In genomic region chr3:36599773-36600172, GRCm38 (mm10) we compare ENCODE assay signal across 10 mouse cellular contexts. TPM values are rescaled to one million over a fixed set of nuclear protein-coding genes. Genes with fewer than 3 reads are reported as not detected.
DNase-seq lines count a peak whose midpoint lies in the region; ATAC-seq and TF ChIP-seq lines count a peak whose summit lies in the region.
"Not testable (repeated sequence)": the region's sequence is repeated elsewhere in the genome, so short reads cannot be mapped to it uniquely, and the experiment has no call there.
"Had no signal": no experiment of that assay in that cellular context is flagged by ENCODE, and none has a peak within 500 bp of the region (broad histone marks: within the 10 kb centered on the region; RNA-seq: fewer than 3 reads in every experiment).

No protein-coding gene starts in this region.

- not testable (repeated sequence) for H3K4me2 ChIP-seq in intestine, postnatal 0 days (replicated peaks; ENCODE audit: low read depth); lung, embryonic 14.5 days; stomach, postnatal 0 days (replicated peaks; ENCODE audit: low read depth)

- intact Hi-C loops in left cerebral cortex, adult 2 months (cut with DNase I) = not testable (repeated sequence)

- DNase-seq in 416B (ENCODE audit: low read depth) = peak; percentile 38
- not testable (repeated sequence) for DNase-seq in Patski (ENCODE audit: low read depth, low spot score); left cerebral cortex, adult 2 months (ENCODE audit: extremely low spot score in 1 of 2, low spot score in 2 of 2); stomach, postnatal 0 days (ENCODE audit: low spot score)
- DNase-seq in brain, adult 2 months (ENCODE audit: low read depth, low spot score) = peak; percentile 12
- peak; percentile 4 for DNase-seq in lung, embryonic 14.5 days

- not testable (repeated sequence) for H3K9me3 ChIP-seq in ES-Bruce4 (replicated peaks; ENCODE audit: control insufficient read depth, insufficient read depth, low read length, poor library complexity, severe bottlenecking); intestine, postnatal 0 days (ENCODE audit: control insufficient read depth); lung, embryonic 14.5 days (ENCODE audit: low read depth, low read length); stomach, postnatal 0 days (ENCODE audit: control insufficient read depth, low read length)

- not testable (repeated sequence) for H3K4me3 ChIP-seq in ES-Bruce4 (ENCODE audit: low read depth, low read length); intestine, postnatal 0 days (ENCODE audit: low read depth, low read length); left cerebral cortex, adult 2 months; lung, embryonic 14.5 days (ENCODE audit: low read depth, low read length); stomach, postnatal 0 days (ENCODE audit: low read depth, low read length)

- not testable (repeated sequence) for H3K9ac ChIP-seq in ES-Bruce4 (ENCODE audit: low read depth, poor library complexity, severe bottlenecking); intestine, postnatal 0 days (ENCODE audit: low read depth, low read length); lung, embryonic 14.5 days; stomach, postnatal 0 days (ENCODE audit: low read length)

- POLR2A ChIA-PET in Patski (lab: Charles Lee) = not testable (repeated sequence)

- not testable (repeated sequence) for H3K27ac ChIP-seq in ES-Bruce4 (ENCODE audit: insufficient read depth, low read length); intestine, postnatal 0 days (ENCODE audit: low read depth, low read length); left cerebral cortex, adult 2 months; lung, embryonic 14.5 days (ENCODE audit: low read depth); stomach, postnatal 0 days (replicated peaks)

- TF ChIP-seq CTCF in ES-Bruce4 (IDR thresholded peaks at IDR 0.05; ENCODE audit: low read depth, low read length) (peak; percentile 10), Patski (IDR thresholded peaks at IDR 0.05) (peak; percentile 35)
- TF ChIP-seq CTCF in intestine, postnatal 0 days (IDR thresholded peaks at IDR 0.05; ENCODE audit: low read depth) = peak; percentile 41
- TF ChIP-seq CTCF in left cerebral cortex, adult 2 months (IDR thresholded peaks at IDR 0.05) = peak; percentile 17; the same call in 1 of the 2 replicates
- TF ChIP-seq CTCF in lung, embryonic 14.5 days (IDR thresholded peaks at IDR 0.05; ENCODE audit: low read depth) = 0 out of 2 replicates have a peak, but pooled peaks have one; percentile 12
- peak; percentile 29 for TF ChIP-seq CTCF in stomach, postnatal 0 days (IDR thresholded peaks at IDR 0.05; ENCODE audit: low read depth)

- TF ChIP-seq EP300 in ES-Bruce4 (IDR thresholded peaks at IDR 0.05; ENCODE audit: insufficient read depth, low read depth, low read length); stomach, postnatal 0 days (optimal IDR thresholded peaks at IDR 0.05): not testable (repeated sequence)

- H3K4me1 ChIP-seq in ES-Bruce4 (ENCODE audit: control insufficient read depth, insufficient read depth, low read length); intestine, postnatal 0 days (replicated peaks; ENCODE audit: control insufficient read depth, insufficient read depth, low read length); lung, embryonic 14.5 days (ENCODE audit: insufficient read depth); stomach, postnatal 0 days (replicated peaks; ENCODE audit: control insufficient read depth, insufficient read depth): not testable (repeated sequence)

- TF ChIP-seq POLR2A in ES-Bruce4 (IDR thresholded peaks at IDR 0.05; ENCODE audit: insufficient read depth, low read length) = not testable (repeated sequence)

- WGBS in intestine, postnatal 0 days = 88% methylated on average over 8 of the region's 9 CpGs
- WGBS in lung, embryonic 14.5 days = 84% methylated on average over 8 of the region's 9 CpGs
- WGBS in stomach, postnatal 0 days = 93% methylated on average over 9 of the region's 9 CpGs

- in situ Hi-C loops in Patski (cut with MboI; ENCODE audit: low pct_unique_long_range_greater_than_20kb) = not testable (repeated sequence)

- not testable (repeated sequence) for H3K27me3 ChIP-seq in ES-Bruce4 (ENCODE audit: control insufficient read depth, insufficient read depth, low read length, poor library complexity, severe bottlenecking); Patski; intestine, postnatal 0 days (replicated peaks; ENCODE audit: control insufficient read depth, insufficient read depth, low read length); lung, embryonic 14.5 days (ENCODE audit: insufficient read depth, low read length); stomach, postnatal 0 days (ENCODE audit: control insufficient read depth, insufficient read depth, low read length)

- not testable (repeated sequence) for ATAC-seq in Patski; intestine, postnatal 0 days; lung, embryonic 14.5 days (ENCODE audit: insufficient read depth); stomach, postnatal 0 days (ENCODE audit: low FRiP score, low TSS enrichment)

- CTCF ChIA-PET in Patski (lab: Charles Lee) = not testable (repeated sequence)

- H3K36me3 ChIP-seq in ES-Bruce4 (ENCODE audit: control insufficient read depth, insufficient read depth, low read length, poor library complexity, severe bottlenecking); intestine, postnatal 0 days (ENCODE audit: control insufficient read depth, insufficient read depth); lung, embryonic 14.5 days (ENCODE audit: insufficient read depth); stomach, postnatal 0 days (ENCODE audit: control insufficient read depth, insufficient read depth, low read length): not testable (repeated sequence)

RNA-seq across cellular contexts. Expression of gene Bbs7, which starts 13.5 kb away (rescaled TPM):
- 10.3 and 12.7 TPM in 2 replicates for polyA plus RNA-seq in ES-Bruce4 (2011; ENCODE audit: insufficient read depth, insufficient read length, low read depth, missing spikeins)
- 12.3 TPM for polyA plus RNA-seq in Patski (2021)
- 4.5 and 4.8 TPM in 2 replicates for polyA plus RNA-seq in intestine, postnatal 0 days (2015; fragmentation: Nextera tagmentation; extraction: Ambion mirVana)
- total RNA-seq in left cerebral cortex, adult 2 months (2021) = 10 to 100 TPM; 14.1 to 18.5 TPM
- 19.2 and 19.9 TPM in 2 replicates for polyA plus RNA-seq in lung, embryonic 14.5 days (2014; fragmentation: Nextera tagmentation; extraction: Ambion mirVana)
- 5.1 and 5.6 TPM in 2 replicates for polyA plus RNA-seq in stomach, postnatal 0 days (2015; fragmentation: Nextera tagmentation; extraction: Ambion mirVana)
- total RNA-seq: MEL had no signal

RNA-seq across cellular contexts. Expression of gene Ccna2, which starts 27.8 kb away (rescaled TPM):
- 237 and 266 TPM in 2 replicates for polyA plus RNA-seq in ES-Bruce4 (2011; ENCODE audit: insufficient read depth, insufficient read length, low read depth, missing spikeins)
- polyA plus RNA-seq in Patski (2021) = 114 TPM
- 37.4 and 43.3 TPM in 2 replicates for polyA plus RNA-seq in intestine, postnatal 0 days (2015; fragmentation: Nextera tagmentation; extraction: Ambion mirVana)
- total RNA-seq in left cerebral cortex, adult 2 months (2021) = 1 to 10 TPM in 1 of 2 experiments, under 1 TPM in 1; 0.63 to 1.1 TPM
- polyA plus RNA-seq in lung, embryonic 14.5 days (2014; fragmentation: Nextera tagmentation; extraction: Ambion mirVana) = 281 and 285 TPM in 2 replicates
- 33.0 and 40.4 TPM in 2 replicates for polyA plus RNA-seq in stomach, postnatal 0 days (2015; fragmentation: Nextera tagmentation; extraction: Ambion mirVana)
- total RNA-seq: gastrocnemius, adult 18-20 months had no signal

RNA-seq across cellular contexts. Expression of gene Exosc9, which starts 47.4 kb away (rescaled TPM):
- 68.2 and 72.2 TPM in 2 replicates for polyA plus RNA-seq in ES-Bruce4 (2011; ENCODE audit: insufficient read depth, insufficient read length, low read depth, missing spikeins)
- 64.6 TPM for polyA plus RNA-seq in Patski (2021)
- 41.0 and 43.6 TPM in 2 replicates for polyA plus RNA-seq in intestine, postnatal 0 days (2015; fragmentation: Nextera tagmentation; extraction: Ambion mirVana)
- total RNA-seq in left cerebral cortex, adult 2 months (2021) = 10 to 100 TPM; 37.2 to 42.7 TPM
- 64.4 and 72.3 TPM in 2 replicates for polyA plus RNA-seq in lung, embryonic 14.5 days (2014; fragmentation: Nextera tagmentation; extraction: Ambion mirVana)
- 30.2 and 33.5 TPM in 2 replicates for polyA plus RNA-seq in stomach, postnatal 0 days (2015; fragmentation: Nextera tagmentation; extraction: Ambion mirVana)
